Mouse (Mus musculus): ENCODE results near the gene Grik2. TPM values are rescaled to one million over a fixed set of nuclear protein-coding genes. Genes with fewer than 3 reads are reported as not detected.

The Grik2 gene
- polyA plus RNA-seq (2015; fragmentation: Nextera tagmentation; extraction: Ambion mirVana) = not detected in 2 replicates

DNA sequence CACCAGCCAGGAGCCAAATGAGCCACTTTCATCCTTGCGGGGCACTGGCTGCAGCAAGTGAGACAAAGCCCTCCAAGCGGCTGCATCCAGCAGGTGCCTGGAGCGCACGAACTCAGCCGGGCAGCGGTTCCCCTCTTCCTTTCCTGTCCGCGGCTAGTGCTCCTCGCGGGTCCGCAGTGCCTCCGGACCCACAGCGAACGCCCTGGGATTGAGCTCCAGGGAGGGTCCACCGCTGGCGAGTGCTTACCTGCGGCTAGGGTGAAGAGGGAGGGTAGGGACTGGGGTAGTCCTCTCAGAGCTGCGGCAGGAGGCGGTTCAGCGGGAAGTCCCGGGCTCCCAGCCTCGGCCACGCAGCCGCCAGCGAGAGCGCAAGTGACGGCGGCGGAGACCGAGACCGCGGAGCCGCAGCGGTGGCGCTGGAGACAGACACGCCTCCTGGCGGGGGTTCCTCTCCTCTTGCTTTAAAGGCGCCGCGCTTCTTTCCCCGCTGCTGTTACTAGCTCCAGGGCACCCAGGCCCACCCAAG, at the start of gene Grik2:
Gene Grik2 (minus strand): TSS at position 386 of the 526 bp plus-strand sequence.
- DNase-seq (ENCODE audit: low spot score) = no peak

DNA sequence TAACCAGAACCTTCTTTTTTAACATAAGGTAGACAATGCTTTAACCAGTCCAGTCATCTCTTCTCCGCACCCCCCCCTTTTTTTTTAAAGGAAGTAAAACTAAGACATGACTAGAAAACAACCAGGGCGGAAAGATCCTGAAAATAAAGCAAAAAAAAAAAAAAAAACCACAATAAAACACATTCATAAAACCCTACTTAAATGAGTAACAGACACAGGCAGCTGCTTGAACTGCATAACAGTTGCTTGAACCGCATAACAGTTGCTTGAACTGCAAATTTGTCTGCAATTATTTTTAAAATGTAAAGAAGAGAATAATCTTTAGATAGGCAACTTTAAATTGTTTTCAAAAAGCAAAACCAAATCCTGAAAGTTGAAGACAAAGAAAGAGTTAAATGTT, 45.8 kb upstream of the Grik2 start:
- no peak for DNase-seq (ENCODE audit: low spot score)

DNA sequence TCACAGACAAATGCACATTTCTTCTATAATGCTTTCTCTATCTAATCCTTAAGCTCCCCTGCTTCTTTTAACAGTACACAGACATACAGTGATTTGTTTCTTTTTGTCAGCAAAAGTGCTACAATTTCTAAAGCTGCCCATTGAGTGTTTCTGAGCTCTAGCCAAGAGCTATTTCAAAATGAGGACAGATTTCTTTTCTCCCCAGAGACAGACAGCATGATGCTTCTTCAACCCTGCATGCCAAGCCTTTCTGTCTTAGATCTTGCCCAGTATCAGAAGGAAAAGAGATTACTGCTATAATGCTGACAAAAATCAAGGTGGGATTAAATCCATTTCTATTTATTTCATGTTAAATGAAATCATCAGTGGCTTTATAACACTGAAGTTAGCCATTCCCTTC, 18.7 kb upstream of the Grik2 start:
- DNase-seq (ENCODE audit: low spot score) = no peak

DNA sequence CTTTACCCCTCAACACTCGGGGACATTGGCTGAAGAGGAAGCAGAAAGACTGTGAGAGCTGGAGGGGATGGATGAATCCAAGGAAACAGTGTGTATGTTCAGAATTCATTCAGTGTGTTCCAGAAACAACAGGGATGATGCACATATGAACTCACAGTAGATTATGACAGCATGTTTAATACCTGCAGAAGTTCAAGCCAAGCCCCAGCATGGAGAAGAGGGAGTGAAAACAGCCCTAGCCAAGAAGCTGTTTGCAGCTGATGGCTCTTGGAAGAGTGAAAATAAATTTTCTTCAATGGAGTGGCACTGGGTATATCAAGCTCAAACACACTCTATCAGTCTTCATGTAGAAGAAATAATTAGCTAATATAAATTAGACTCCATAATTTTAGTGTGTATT, 12.4 kb upstream of the Grik2 start:
- no peak for DNase-seq (ENCODE audit: low spot score)

DNA sequence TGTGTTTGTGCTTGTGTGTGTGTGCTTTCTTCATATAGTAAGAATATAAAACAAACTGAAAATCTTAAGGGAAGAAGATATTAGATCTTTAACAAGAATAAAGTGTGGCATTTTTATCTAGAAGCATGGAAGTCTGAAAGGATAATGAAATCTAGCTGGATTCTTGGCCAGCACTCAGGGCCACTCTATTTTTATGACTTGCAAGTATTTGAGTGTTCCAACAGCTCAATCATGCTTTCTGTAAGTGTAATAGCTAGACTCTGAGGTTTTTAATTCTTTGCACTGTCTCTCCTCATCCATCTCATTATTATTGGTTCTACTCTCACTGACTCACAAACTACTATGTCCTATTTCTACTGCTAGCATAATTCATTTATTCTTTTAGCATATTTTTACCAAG, 5.6 kb upstream of the Grik2 start:
- no peak for DNase-seq (ENCODE audit: low spot score)

DNA sequence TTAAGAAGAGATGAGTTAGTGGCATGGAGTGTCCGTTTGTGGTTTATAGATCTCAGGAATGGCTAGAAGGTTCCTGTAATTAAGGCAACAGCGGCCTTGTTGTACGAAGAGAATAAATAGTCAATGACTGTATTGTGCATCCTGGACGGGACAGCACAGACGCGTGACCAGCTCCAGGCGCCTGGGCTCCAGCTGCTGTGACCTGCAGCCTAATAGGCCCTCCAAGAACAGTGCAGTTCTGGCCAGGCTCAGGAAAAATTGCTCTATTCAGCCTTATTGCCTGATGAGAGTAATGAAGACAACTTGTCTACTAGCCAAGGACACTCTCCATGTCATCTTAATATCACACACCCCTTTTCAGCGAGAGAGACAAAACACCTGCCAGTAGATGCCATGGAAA, 1.8 kb upstream of the Grik2 start:
- no peak for DNase-seq (ENCODE audit: low spot score)

DNA sequence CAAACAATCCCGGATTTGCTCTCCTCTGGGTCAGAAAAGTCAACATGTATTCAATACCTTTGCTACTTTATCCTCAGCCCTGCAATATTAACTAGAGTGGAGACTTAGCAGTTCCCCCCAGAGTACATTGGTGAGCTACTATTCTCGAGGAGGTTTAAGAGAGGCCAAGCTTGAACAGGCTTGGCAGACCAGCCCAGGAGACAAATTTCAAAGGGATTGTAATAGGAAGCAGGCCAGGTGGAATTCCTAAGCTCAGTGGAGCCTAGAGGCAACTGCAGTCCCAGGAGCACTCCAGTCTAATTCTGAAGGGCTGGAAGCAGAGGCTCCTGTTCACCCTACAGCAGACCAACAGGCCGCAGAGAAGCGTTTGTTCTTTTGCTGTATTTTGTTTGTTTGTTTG, 1.1 kb upstream of the Grik2 start:
- DNase-seq (ENCODE audit: low spot score) = no peak

DNA sequence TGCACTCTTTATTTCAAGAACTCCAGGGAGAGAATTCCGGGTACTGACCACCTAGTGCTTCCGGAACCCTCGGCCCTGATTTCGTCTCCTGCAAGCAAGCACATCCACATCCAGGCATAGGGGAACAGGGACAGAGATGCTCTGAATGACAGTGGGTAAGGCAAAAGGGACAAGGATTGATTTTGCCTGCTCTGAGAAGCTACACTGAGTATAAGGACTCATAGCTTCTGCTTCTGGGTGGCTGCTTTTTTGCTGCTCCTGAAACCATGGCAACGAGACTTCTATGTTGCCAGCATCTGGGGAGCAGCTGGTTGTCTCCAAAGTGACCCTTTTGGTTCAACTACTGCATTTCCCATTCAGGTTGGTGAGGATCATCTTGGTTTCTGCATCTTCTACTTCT, 348 bp upstream of the Grik2 start:
- DNase-seq (ENCODE audit: low spot score) = no peak

DNA sequence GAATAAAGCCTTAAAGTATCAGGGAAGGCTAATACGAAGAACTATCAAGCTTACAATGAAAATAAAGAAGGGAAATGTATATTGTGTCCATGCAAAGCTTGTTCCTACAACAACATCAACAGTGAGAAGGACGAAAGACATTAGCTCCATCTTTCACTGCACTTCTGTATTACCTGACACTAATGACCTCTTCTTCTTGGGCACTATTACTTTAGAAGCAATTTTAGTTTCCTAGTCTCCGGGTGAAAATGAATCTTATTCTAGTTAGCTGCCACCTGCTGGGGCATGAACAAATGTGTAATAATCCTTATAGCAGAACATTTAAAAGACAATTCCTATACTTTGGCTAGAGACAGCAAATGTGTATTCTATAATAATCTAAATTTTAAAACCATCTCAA, 1.9 kb downstream of the Grik2 start:
- no peak for DNase-seq (ENCODE audit: low spot score)

DNA sequence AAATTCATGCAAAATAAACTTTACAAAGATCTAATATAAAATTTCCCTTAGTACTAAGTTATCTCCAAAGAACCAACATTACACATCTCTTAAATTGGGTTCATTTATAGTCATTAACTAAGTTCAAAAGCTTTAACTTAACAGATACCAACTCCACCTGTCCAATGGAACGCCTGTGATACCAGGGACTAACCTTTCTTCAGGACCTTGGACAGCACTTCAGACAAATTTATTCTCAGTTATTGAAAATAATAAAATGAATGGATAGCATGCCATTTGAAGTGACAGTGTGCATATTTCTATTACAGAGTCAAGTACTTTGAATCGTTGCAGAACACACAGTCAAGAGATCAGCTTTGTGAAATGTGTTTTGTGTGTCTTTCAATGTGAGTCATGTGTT, 3.1 kb downstream of the Grik2 start:
- no peak for DNase-seq (ENCODE audit: low spot score)

DNA sequence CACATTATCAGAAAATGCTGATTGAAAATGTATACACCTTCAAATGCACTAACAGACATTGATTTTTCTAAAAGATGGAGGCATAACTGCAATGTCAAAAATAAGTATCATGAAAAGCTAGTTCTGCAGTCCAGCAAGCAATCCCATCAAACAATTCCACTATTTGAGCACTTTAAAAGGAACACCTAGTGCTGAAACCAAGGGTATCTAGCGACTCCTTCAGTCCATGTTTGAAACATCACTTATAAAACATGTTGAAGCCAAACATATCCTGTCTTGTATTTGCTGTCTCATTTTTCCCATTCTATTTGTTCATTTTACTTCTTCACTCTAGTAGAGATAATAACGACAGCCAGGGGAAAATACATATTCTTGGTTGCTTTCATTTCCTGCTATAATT, 3.7 kb downstream of the Grik2 start:
- no peak for DNase-seq (ENCODE audit: low spot score)

DNA sequence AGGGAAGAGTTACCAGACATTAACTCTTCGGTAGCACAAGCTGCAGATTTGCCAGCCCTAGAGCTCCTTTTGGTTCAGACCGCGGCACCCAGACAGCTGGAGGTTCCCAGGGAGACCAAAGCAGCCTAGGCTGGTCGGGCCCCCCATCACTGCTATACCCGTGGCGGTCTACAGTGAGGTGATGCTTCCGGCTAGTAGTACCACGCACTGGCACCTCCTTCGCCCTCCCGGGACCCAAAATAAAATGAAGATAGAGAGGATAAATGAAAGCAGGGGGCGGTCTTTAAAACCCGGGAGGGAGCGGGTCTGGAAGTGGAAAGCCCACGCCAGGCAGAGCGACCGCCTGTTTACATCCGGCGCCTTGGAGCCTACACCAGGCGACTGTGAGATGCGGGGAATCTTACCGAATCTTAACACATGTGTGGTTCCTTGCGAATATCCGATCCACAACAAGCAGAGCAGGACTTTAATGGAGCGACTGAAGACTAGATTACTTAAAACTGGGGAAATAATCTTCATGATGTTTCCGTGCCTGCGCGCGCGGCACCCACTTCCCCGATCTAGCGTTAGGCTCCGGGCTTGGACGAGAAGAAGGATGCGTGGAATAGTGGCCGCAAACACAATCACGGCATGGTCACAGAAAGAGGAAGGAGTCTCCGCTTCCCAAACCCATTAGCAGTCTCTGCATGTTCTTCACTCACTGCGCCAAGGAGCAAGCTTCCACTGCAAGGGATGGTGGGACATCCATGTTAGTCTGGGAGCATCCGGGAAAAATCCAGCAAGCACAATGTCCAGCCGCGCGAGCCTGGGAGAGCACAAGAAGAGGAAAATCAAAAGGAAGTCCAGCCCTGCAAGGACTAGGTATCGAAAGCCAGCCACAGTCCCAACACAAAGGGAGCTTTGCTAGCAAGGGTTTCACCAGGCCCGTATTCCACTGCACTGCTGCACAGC, 5.5 kb downstream of the Grik2 start:
- DNase-seq (ENCODE audit: low spot score) = no peak

DNA sequence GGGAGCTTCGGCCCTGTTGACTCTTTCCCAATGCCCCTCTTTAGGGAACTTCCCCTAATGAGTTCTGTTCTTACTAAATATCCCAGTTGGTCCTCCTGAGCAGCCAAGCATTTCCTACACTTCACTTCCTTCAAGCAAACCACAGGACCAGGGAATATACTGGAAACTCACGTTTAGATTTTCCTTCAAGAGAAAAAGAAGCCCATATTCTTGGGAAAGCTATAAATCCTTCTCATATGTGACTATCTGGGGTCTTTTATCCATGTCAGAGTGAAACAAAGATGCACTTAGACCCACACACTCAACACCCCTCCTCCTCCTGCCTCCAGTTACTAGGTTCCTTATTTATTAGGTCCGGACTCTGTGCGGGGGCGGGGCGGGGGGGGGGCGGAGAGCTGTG, 6.5 kb downstream of the Grik2 start:
- no peak for DNase-seq (ENCODE audit: low spot score)

DNA sequence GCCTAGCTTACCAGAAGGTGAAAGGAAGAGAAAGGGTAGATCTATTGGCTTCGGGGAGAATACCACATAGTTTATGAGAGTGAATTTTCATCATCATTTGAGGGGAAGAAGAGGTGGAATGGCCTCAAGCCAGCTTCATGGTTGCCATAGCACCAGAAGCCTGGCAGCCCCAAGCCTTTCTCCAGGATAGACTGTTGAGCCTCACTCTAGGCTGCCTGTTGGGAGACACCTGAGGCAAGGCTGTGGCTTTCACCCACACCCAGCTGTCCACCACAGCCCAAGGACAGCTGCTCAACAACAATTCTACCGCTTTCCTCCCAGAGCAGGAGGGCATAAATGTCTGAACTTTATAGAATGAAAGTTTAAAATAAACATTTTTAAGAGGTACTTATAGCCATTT, 8.1 kb downstream of the Grik2 start:
- DNase-seq (ENCODE audit: low spot score) = no peak

DNA sequence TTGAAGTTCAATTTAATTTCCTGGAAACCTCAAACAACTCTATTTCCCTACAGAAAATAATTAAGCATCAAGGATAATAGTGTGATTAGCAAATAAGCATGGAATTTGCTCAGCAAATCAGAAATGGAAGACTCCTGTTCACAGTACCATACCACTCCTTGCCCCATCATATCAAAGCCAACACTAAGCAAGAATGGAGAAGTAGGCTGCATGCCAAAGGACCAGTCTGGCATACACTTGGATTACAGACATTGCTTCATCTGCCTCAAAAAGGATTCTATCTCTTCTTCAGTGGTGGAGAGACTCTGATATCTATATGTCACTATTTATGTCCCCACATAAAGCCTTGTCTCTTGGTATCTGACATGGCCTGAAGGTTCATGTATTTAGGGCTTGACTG, 19.7 kb downstream of the Grik2 start:
- DNase-seq (ENCODE audit: low spot score) = no peak

DNA sequence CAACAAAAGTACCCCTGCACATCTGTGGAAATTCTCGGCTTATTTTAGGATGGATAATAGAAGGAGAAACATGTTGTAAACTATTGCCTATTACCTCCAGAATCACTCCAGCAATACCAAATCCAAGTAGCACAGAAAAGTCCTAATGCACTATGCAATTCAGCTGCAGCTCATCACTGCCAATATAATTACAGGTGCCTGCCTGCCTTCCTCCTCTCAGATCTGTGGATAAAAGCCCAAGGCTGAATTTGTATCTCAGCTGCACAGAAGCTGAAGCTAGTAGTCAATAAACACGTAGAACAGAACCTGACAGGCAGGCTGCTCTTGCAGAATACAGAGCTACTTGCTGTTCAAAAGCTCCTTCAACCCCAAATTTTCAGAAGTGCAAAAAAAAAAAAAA, 21.0 kb downstream of the Grik2 start:
- no peak for DNase-seq (ENCODE audit: low spot score)

DNA sequence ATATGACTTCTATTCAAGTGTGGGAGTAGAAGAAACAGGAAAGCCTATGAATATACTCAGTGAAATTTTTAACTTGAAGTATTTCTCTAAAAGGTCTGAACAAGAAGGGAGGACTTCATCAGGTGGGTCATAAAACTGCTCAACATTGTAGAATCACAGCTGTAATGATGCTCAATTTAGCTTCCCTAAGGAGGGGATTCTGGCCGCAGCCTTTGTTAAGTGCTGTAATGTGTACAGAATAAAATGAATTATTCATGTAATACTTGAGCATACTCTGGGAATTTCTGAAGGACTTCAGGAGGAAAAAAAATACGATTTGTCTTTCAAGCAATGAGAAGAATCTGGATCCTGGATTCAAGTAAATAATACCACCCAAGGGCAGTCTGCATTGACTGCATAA, 26.0 kb downstream of the Grik2 start:
- DNase-seq (ENCODE audit: low spot score) = no peak

DNA sequence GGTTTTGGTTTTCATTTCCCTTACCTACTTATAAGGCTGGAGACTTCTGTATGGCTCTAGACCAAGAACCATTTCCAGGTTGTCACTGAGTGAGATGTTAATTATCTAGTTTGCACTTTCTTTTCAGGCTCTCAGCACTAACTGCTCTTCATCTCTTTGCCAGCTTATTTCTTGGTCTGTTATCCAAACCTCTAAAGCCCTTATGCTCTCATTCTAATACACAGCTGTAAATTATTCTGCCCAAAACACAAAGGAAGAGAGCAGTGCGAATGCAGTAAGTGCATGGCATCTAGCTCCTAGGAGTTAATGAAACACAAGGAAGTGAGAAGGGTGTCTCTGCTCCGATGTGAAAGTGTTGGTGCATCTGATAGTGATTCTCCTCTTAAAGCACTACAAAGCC, 36.8 kb downstream of the Grik2 start:
- DNase-seq (ENCODE audit: low spot score) = no peak

DNA sequence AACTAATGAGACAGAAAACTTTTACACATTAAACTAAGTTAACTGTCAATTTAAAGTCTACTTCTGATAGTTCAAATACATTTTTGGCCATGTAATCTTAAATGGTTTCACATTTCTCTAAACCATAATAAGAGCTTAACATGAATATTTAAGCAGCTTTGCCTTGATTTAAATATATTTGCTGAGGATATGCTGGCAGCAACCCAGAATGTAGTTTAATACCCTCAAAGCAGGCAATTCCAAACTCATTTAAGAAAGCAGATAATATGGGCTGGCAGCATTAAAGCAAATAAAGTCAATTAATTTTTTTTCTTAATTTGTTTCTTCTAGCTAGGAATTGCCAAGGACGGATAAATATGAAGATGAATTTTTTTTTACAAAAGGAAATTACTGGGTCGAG, 56.7 kb downstream of the Grik2 start:
- DNase-seq (ENCODE audit: low spot score) = no peak

DNA sequence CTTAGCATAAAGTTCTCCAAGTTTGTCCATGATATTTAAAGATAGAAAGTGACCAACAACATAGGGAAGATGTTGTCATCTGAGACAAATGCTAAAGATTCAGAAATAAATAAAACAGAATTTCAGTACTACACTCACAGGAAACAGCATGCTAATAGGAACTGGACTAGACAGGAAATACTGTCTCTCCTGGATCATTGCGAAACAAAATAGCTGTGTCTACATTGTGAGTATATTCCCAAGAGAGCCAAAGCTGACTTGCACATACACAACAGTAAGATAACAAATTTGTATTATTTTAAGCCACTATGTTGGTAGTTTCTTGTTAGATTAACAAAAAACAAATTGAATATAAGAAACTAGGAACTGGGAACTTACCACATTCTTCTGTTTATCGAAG, 64.9 kb downstream of the Grik2 start:
- no peak for DNase-seq (ENCODE audit: low spot score)

DNA sequence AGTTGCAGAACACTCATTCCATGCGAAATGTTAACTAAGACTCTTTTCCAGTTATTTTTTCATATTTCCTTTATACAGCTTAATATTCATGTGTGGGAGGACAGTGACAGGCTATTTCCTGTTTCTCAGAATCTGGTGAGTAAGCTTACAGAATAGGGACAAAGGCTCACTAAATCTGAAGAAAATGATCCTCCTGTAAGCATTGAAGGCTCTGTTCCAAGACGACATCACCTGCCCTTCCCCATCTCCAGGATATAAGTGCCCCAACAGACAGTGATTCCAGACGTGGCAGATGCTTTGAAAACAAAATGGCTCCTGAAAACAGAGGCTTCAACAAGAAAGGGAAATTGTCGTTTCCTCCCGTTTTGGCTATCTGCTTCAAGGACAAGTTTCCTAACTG, 71.7 kb downstream of the Grik2 start:
- no peak for DNase-seq (ENCODE audit: low spot score)

DNA sequence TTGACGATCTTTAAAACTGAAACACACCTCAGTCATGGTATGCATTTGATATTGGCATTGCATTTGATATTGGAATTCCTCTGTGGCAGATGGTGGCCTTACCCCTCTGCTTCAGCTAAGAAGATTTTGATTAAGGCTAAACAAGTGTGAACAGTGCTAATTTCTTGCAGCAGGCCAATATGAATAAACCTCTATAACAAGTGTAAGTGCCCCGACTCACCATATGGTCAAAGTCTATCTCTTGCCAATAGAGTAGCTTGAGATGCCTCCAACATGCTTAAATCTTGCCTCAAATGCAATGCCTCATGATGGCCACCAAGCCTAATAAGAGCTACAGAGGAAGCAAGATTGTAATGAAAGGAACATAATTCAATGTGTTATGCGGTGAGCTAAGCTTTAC, 78.8 kb downstream of the Grik2 start:
- no peak for DNase-seq (ENCODE audit: low spot score)

DNA sequence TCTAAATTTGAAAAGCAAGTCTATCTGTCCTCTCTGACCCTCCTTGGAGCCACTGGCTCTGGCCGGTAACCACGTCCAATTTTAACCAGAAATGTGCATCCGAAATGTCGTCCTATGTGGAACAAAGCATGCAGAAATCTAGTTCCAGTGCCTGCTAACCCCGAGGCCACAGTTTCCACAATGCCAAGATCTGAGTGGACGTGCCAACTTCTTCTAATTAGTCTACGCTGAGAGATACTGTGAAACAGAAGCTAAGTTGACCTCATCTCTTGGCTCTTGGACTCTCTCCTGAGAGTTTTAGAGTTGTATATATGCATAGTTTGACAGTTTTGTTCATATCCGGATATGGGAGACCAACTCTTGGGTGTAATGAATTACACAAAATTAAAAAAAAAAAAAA, 84.1 kb downstream of the Grik2 start:
- no peak for DNase-seq (ENCODE audit: low spot score)
